Mouse (Mus musculus) cerebellum, adult 2 months (tissue): ENCODE results near the gene Pla2g3.

ENCODE experiments used
- CTCF ChIP-seq: fragments of 200-500 bp; IDR thresholded peaks from 2 replicates; pipeline ENCODE4 v1.5.1; 2011; ENCODE audit warnings: low read depth, mild to moderate bottlenecking, control low read depth, low read length, moderate library complexity, borderline replicate concordance; ENCODE audit not compliant: insufficient read depth
- POLR2A ChIP-seq: fragments of 200-500 bp; IDR thresholded peaks from 2 replicates; pipeline ENCODE4 v1.6.1; 2011; ENCODE audit warnings: low read length, control low read depth, borderline replicate concordance; ENCODE audit not compliant: insufficient read depth

GRCm38 (mm10) chr11:3548564-3549295 is 60.6 kb downstream of the Pla2g3 start:
- TF ChIP-seq CTCF = no peak
- no peak for TF ChIP-seq POLR2A
